Mouse (Mus musculus) midbrain, embryonic 12.5 days (tissue): ENCODE measurements around the gene Tmem141. TPM values are rescaled to one million over a fixed set of nuclear protein-coding genes. Genes with fewer than 3 reads are reported as not detected.
A peak's percentile ranks its signal among the peaks of the same experiment; 100 is the strongest.

ENCODE experiments used
- ATAC-seq: fragments of 200-750 bp; cut with Nextera tagmentation; 2 replicates; pipeline ENCODE4 v1.8.0; 2017; ENCODE audit warnings: low read depth, moderate TSS enrichment, moderate library complexity; ENCODE audit not compliant: low FRiP score
- H3K27ac ChIP-seq: fragments of 300-500 bp; sonication (generic); replicated peaks from 2 replicates; pipeline ENCODE4 v1.5.1; 2016; ENCODE audit warnings: mild to moderate bottlenecking
- H3K27me3 ChIP-seq: fragments of 300-500 bp; sonication (generic); 2 replicates; pipeline ENCODE4 v1.6.1; 2016; ENCODE audit warnings: mild to moderate bottlenecking
- H3K36me3 ChIP-seq: fragments of 300-500 bp; sonication (generic); 2 replicates; pipeline ENCODE4 v1.6.1; 2016
- H3K4me1 ChIP-seq: fragments of 300-500 bp; sonication (generic); 2 replicates; pipeline ENCODE4 v1.6.1; 2016
- H3K4me2 ChIP-seq: fragments of 300-500 bp; sonication (generic); replicated peaks from 2 replicates; pipeline ENCODE4 v1.6.1; 2016; ENCODE audit warnings: mild to moderate bottlenecking, moderate library complexity
- H3K4me3 ChIP-seq: fragments of 300-500 bp; sonication (generic); 2 replicates; pipeline ENCODE4 v1.5.1; 2016; ENCODE audit warnings: mild to moderate bottlenecking
- H3K9ac ChIP-seq: fragments of 300-500 bp; sonication (generic); replicated peaks from 2 replicates; pipeline ENCODE4 v1.6.1; 2016; ENCODE audit warnings: mild to moderate bottlenecking, moderate library complexity
- H3K9me3 ChIP-seq: fragments of 300-500 bp; sonication (generic); 2 replicates; pipeline ENCODE4 v1.6.1; 2016; ENCODE audit warnings: mild to moderate bottlenecking
- WGBS: fragments of 180-500 bp; shearing (Covaris S2); methylation state at CpG from one replicate; pipeline ENCODE4 v1.1.7; 2016; 5-methylcytosine and 5-hydroxymethylcytosine counted together
- polyA plus RNA-seq: library from polyadenylated mRNA; unstranded; fragments of >200 nt; fragmentation: Nextera tagmentation; extraction: Ambion mirVana; gene quantifications from 2 replicates; pipeline ENCODE4 v1.2.1, GENCODE M21; 2016

Gene Tmem141
- 15.4 and 20.7 TPM in 2 replicates for polyA plus RNA-seq

DNA sequence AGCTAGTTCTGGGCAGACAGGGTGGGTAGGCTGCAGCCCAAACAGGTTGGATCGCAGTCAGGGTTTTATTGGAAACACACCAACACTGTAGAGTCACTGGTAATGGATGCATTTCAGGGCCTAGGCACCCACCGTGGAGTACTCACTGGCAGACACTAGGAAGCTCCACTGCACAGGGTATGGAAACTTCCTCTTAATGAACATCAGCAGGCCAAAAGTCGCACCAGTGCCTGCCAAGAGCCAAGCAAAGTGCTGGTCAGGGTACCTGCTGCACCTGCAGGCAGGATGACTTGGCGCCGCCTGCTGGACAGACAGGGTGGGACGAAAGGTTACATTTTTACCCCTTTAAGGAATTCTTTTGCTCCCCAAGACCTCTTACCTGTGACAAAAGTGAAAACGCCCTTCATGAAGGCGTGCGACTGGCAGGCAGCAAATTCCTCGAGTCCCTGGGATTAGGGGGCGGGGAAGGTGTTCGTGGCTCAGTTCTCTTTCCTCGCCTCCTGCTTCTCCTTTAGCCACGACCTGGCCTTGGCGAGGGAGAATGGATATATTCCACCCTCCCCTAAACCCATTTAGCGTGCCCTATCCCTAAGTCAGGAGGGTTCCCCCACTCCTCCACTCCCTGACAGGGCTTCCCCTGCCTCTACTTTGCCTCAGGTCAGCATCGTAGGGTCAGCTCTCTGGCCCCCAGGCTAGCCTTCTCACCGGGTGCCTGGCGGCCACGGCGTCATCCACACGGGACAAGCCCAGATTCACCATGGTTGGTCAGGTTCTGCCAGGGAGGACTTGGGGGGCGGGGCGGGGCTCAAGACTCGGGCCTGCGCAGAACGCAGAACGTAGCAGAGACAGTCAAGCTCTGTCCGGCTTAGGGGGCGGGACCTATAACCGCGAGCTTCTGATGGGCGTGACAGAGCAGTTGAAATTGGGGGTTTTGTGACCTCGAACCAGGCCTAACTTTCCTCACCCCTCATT lies at the start of gene Tmem141:
TSS of gene Tmem141 (minus strand) at position 777 of the 972 bp plus-strand sequence.
- ATAC-seq = peak; percentile 93
- peak within 1 kb of the TSS; percentile 47 for H3K4me3 ChIP-seq
- H3K4me2 ChIP-seq = peak within 1 kb of the TSS; percentile 75
- WGBS = 6% methylated on average over 34 of the region's 34 CpGs
- H3K27me3 ChIP-seq = peaks cover 42% of the 10 kb centered on the region
- peak within 1 kb of the TSS; percentile 66 for H3K9ac ChIP-seq
- no peaks in the 10 kb centered on the region for H3K9me3 ChIP-seq
- H3K27ac ChIP-seq = 0 out of 2 replicates have a peak within 1 kb of the TSS, but pooled peaks have one; percentile 46
- H3K36me3 ChIP-seq = no peaks in the 10 kb centered on the region
- peaks cover 8% of the 10 kb centered on the region for H3K4me1 ChIP-seq

DNA sequence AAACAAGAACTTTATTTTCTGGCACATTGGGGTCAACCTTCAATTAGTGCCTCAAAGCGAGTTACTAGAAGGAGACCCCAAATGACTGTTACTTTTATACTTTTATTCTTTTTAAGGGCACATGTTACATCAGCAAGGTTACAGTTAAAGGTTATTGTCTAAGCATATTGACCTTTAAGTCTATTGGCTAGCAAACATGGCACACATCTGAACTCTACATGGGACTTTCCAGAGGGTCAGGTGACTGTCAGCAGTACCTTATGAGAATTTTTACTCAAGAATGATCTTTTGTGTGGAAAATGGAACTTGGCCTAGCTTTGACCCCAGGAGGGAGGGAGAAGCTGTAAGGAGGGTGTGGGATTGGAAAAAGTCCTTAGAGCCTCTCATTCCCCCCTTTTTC lies 44.7 kb upstream of the Tmem141 start:
- ATAC-seq = no peak
- H3K4me2 ChIP-seq = no peak overlapping the region
- no peaks in the 10 kb centered on the region for H3K9me3 ChIP-seq
- no peak overlapping the region for H3K27ac ChIP-seq
- no peak overlapping the region for H3K9ac ChIP-seq
- no peaks in the 10 kb centered on the region for H3K36me3 ChIP-seq
- WGBS = 68% methylated on average over 1 of the region's 1 CpGs
- no peaks in the 10 kb centered on the region for H3K27me3 ChIP-seq
- no peaks in the 10 kb centered on the region for H3K4me1 ChIP-seq
- H3K4me3 ChIP-seq = no peak overlapping the region

DNA sequence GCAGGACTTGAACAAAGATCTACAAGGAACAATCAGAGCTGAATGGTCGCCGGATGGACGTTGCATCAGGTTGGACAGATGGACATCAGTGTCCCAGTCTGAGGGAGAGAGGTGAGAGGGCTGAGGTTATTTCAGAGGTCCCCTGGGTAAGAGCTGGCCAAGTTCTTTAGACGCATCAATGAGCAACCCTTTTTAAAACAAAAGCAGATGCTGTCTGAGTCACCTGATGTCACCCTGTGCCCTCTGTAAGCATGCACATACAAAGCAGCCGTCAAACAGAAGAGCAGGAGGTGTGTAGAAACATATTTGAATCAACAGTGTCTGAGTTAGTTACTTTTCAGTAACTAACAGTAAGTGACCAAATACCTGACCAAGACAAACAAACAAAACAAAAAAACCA lies 42.3 kb upstream of the Tmem141 start:
- no peak overlapping the region for H3K4me3 ChIP-seq
- H3K9me3 ChIP-seq = no peaks in the 10 kb centered on the region
- H3K27me3 ChIP-seq = no peaks in the 10 kb centered on the region
- no peaks in the 10 kb centered on the region for H3K4me1 ChIP-seq
- no peak overlapping the region for H3K9ac ChIP-seq
- WGBS = 90% methylated on average over 5 of the region's 5 CpGs
- H3K4me2 ChIP-seq = no peak overlapping the region
- ATAC-seq = no peak
- H3K27ac ChIP-seq = no peak overlapping the region
- H3K36me3 ChIP-seq = no peaks in the 10 kb centered on the region

DNA sequence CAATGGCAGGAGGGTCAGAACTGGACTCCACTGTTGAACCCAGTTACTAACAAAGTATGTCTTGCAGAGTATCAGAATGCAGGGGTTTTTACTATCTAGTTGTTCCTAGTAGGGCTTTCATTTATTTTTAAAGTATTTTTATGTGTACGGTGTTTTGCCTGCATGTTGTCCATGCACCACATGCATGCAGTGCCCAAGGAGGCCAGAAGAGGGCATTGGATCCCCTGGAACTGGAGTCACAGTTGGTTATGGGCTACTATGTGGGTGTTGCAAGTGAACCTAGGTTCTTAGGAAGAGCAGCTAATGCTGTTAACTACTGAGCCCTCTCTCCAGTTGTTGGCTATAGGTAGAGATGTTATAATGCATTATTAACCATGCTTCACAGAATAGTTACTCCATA lies 41.7 kb upstream of the Tmem141 start:
- Histone ChIP-seq H3K27ac (no peak overlapping the region), H3K36me3 (no peaks in the 10 kb centered on the region), H3K27me3 (no peaks in the 10 kb centered on the region), H3K9ac (no peak overlapping the region), H3K4me1 (no peaks in the 10 kb centered on the region), H3K4me3 (no peak overlapping the region), H3K4me2 (no peak overlapping the region), H3K9me3 (no peaks in the 10 kb centered on the region)
- 74% methylated on average over 1 of the region's 1 CpGs for WGBS
- no peak for ATAC-seq

DNA sequence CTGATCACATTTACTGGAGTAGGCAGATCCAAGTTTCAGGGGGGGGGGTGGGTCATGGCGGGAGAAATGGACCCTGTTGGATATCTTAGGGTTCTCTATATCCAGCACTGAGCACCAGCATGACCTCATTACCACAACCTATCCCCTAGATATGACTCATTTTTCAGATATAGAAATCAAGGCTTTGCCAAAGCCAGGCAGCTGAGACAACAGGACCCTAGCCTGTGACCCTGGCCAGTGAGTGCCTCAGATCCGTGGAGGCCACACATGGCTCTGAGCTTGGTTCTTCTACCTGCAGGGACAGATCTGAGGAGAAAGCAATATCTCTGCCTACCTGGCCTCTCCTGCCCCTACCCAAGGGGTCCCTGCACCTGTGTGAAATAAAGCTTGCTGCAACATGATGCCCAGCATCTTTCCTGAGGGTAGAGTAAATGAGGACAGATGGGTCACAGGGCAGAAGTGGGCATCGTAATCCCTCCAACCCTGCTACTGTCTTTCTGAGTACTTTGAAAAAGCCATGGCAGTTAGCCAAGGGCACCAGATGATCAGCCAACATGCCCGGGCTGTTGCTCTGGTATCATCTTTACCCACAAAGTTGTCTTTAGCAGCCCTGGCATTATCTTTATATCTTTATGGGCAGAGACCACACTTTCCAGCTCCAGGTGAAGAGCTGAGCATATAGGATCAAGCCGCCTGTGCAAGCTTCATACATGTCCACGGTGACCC lies 39.6 kb upstream of the Tmem141 start:
- H3K27ac ChIP-seq = no peak overlapping the region
- 80% methylated on average over 6 of the region's 6 CpGs for WGBS
- H3K36me3 ChIP-seq = no peaks in the 10 kb centered on the region
- no peak overlapping the region for H3K4me3 ChIP-seq
- H3K27me3 ChIP-seq = no peaks in the 10 kb centered on the region
- H3K4me2 ChIP-seq = no peak overlapping the region
- no peaks in the 10 kb centered on the region for H3K4me1 ChIP-seq
- no peak for ATAC-seq
- H3K9ac ChIP-seq = no peak overlapping the region
- H3K9me3 ChIP-seq = no peaks in the 10 kb centered on the region

DNA sequence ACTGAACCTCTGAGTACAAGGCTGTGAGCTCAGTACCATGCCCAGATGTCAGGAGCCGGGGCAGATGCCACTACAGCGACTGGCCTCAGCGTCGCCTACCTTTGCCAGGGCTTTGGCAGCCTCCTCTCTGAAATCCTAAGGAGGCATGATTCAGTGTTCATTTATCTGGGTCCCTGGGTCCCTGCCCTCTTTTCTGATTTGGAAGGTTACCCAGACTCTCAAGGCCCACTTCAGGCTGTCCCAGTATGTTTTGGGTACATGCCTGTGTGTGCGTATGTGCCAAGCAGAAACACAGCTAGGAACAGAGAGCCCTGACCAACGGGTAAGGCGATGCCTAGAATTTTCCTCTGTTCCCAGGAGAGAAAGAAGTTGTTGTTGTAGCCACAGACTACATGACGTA lies 38.5 kb upstream of the Tmem141 start:
- H3K4me2 ChIP-seq = no peak overlapping the region
- no peak for ATAC-seq
- H3K9ac ChIP-seq = no peak overlapping the region
- H3K36me3 ChIP-seq = no peaks in the 10 kb centered on the region
- H3K9me3 ChIP-seq = no peaks in the 10 kb centered on the region
- 93% methylated on average over 8 of the region's 8 CpGs for WGBS
- H3K4me1 ChIP-seq = no peaks in the 10 kb centered on the region
- H3K27ac ChIP-seq = no peak overlapping the region
- H3K4me3 ChIP-seq = no peak overlapping the region
- H3K27me3 ChIP-seq = no peaks in the 10 kb centered on the region; the same call in 1 of the 2 replicates

DNA sequence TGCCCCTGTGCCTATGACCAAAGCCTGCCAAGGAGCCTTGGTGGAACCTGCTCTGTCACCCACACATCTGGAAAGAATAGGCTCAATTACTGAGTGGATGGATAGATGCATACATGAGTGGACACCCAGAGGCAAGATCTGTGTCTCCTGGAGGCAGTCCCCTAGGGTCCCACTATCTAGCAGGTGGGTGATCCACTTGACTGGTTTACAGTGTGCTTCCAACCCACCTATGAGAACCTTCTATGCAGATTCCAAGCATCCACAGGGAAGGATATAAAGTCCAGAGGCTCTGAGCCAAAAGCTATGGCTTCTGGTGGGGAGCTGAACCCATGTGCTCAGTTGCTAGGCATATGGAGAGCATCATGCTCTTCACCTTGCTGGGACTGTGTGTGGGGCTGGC lies 35.8 kb upstream of the Tmem141 start, which contains the start of gene Lcn5:
TSS of gene Lcn5 (plus strand) at position 301 of the 400 bp plus-strand sequence.
- Histone ChIP-seq H3K4me1 (no peaks in the 10 kb centered on the region), H3K27me3 (no peaks in the 10 kb centered on the region; the same call in none of the 2 replicates), H3K36me3 (no peaks in the 10 kb centered on the region), H3K9ac (no peak within 1 kb of the TSS), H3K4me2 (no peak within 1 kb of the TSS), H3K27ac (no peak within 1 kb of the TSS), H3K4me3 (no peak within 1 kb of the TSS), H3K9me3 (no peaks in the 10 kb centered on the region)
- no peak for ATAC-seq

DNA sequence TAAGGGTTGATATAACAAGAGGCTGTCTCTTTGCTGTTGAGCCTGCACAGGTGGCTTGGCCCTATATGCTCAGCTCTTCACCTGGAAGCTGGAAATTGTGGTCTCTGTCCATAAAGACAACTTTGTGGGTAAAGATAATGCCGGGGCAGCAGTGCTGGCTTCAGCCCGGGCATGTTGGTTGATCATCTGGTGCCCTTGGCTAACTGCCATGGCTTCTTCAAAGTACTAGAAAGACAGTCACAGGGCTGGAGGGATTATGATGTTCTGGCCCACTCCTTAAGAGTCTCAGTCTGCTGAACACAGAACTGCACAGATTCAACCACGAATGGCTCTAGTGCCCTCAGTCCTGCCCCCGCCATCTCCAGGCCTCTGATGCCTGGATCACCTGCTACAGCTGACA lies 35.4 kb upstream of the Tmem141 start:
- Histone ChIP-seq H3K9ac (no peak overlapping the region), H3K27ac (no peak overlapping the region), H3K36me3 (no peaks in the 10 kb centered on the region), H3K4me2 (no peak overlapping the region), H3K27me3 (no peaks in the 10 kb centered on the region; the same call in none of the 2 replicates), H3K4me1 (no peaks in the 10 kb centered on the region), H3K4me3 (no peak overlapping the region), H3K9me3 (no peaks in the 10 kb centered on the region)
- ATAC-seq = no peak
- 89% methylated on average over 4 of the region's 4 CpGs for WGBS

DNA sequence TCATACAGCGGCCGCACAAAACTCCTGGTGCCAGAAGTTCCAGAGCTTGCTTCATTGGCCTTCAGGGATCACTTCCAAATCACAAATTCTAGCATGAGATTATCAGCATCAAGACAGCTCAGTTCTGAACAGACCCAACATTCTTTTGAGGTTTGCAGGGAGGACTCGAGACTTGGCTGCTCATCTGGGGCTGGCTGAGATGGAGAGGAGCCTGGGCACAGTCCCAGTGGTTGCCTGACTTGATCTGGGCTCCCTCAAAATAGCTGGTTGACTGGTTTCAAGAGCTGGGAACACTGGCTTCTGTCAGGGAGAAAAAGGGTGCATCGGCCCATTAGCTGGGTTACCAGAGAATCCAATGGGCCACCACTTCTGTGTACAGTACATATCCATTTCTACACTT lies 34.9 kb upstream of the Tmem141 start:
- WGBS = 81% methylated on average over 4 of the region's 4 CpGs
- no peak overlapping the region for H3K4me2 ChIP-seq

DNA sequence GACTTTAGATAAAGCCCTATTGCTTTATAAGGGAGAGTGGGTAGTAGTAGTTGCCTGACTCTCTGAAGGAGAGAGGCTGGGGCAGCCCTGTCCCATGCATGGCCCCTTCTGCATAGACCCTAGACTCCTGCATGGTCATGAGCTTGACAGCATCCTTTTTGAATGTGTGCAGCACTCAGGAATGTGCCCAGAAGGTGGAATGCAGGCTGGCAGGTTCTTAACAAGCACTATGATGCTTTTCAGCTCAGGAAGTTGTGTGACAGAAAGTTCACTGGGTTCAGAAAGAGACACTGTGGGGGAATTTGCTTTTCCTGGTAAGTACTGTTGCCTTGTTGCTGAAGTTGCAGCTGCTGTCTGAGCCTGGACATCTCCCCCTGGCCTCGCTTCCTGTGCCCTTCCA lies 32.7 kb upstream of the Tmem141 start:
- Histone ChIP-seq H3K4me2 (no peak overlapping the region), H3K9me3 (no peaks in the 10 kb centered on the region), H3K4me3 (no peak overlapping the region), H3K9ac (no peak overlapping the region), H3K36me3 (no peaks in the 10 kb centered on the region), H3K27ac (no peak overlapping the region), H3K27me3 (no peaks in the 10 kb centered on the region; the same call in none of the 2 replicates), H3K4me1 (no peaks in the 10 kb centered on the region)
- WGBS = 75% methylated on average over 1 of the region's 1 CpGs
- no peak for ATAC-seq

More for the DNA sequence above, 34.9 kb upstream of the Tmem141 start:
- ATAC-seq = no peak
- no peak overlapping the region for H3K4me3 ChIP-seq
- H3K36me3 ChIP-seq = no peaks in the 10 kb centered on the region
- H3K4me1 ChIP-seq = no peaks in the 10 kb centered on the region
- no peaks in the 10 kb centered on the region; the same call in none of the 2 replicates for H3K27me3 ChIP-seq
- H3K27ac ChIP-seq = no peak overlapping the region
- no peaks in the 10 kb centered on the region for H3K9me3 ChIP-seq
- no peak overlapping the region for H3K9ac ChIP-seq

DNA sequence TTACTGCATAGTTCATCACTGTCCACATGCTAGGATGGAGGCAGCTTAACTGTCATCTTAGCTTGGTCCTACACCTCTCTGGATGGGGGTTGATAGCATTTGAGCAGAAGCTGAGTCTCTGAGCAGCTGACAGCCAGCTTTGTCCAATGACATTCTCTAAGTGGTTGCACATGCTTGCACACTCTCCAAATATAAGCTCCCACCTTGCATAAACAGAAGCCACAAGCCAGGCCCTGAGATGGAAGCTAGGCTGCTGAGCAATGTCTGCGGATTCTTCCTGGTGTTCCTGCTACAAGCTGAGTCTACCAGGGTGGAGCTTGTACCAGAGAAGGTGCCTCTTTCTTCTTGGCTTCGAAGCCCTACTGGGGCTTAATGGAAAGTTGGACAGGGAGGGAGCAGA lies 31.1 kb upstream of the Tmem141 start, which contains the start of gene Lcn8:
TSS of gene Lcn8 (plus strand) at position 219 of the 400 bp plus-strand sequence.
- H3K4me2 ChIP-seq = no peak within 1 kb of the TSS
- ATAC-seq = no peak
- H3K4me1 ChIP-seq = no peaks in the 10 kb centered on the region
- no peaks in the 10 kb centered on the region; the same call in none of the 2 replicates for H3K27me3 ChIP-seq
- no peaks in the 10 kb centered on the region for H3K9me3 ChIP-seq
- no peak within 1 kb of the TSS for H3K4me3 ChIP-seq
- no peaks in the 10 kb centered on the region for H3K36me3 ChIP-seq
- no peak within 1 kb of the TSS for H3K27ac ChIP-seq
- WGBS = 77% methylated on average over 2 of the region's 2 CpGs
- no peak within 1 kb of the TSS for H3K9ac ChIP-seq

DNA sequence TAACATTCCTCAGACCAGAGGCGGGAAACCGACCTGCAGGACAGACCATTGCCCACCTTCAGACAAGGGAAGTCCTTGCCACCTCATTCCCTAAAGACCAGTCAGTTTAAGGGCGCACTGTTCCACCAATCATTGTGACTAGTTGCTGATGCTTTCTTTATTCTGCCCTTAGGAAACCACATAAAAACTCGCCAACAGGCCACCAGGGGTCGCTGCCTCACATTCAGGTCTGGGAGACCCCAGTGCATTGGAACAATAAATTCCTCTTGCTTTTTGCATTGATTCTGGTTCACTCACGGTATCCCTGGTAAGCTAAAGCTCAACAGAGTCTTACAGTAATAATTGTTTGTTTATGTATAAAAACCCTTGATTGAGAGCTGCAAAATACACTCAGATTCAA lies 18.1 kb upstream of the Tmem141 start:
- H3K4me3 ChIP-seq = no peak overlapping the region
- no peak overlapping the region for H3K27ac ChIP-seq
- no peak overlapping the region for H3K9ac ChIP-seq
- ATAC-seq = no peak
- WGBS = 18% methylated on average over 6 of the region's 6 CpGs
- H3K36me3 ChIP-seq = no peaks in the 10 kb centered on the region
- H3K27me3 ChIP-seq = no peaks in the 10 kb centered on the region
- no peaks in the 10 kb centered on the region for H3K4me1 ChIP-seq
- no peak overlapping the region for H3K4me2 ChIP-seq
- no peaks in the 10 kb centered on the region for H3K9me3 ChIP-seq
